Mouse (Mus musculus) adrenal gland, adult (tissue): ENCODE measurements around the gene Sri.
"Not testable (repeated sequence)": the region's sequence is repeated elsewhere in the genome, so short reads cannot be mapped to it uniquely, and the experiment has no call there.

ENCODE experiments used
- DNase-seq, 2 experiments: peaks; one replicate each; pipeline ENCODE4 v3.0.0; 2022 to 2023; ENCODE audit warnings: low spot score in 1 of 2; ENCODE audit not compliant: inconsistent age in 2 of 2

The Sri gene

GRCm38 (mm10) chr5:8045855-8046254 lies at the start of gene Sri:
Sri (plus strand) TSS chr5:8046078.
- DNase-seq: no peak

- peak in 1 of 2 experiments; percentile 38 for DNase-seq
Measured at GRCm38 (mm10) chr5:7996401-7997044, 49.4 kb upstream of the Sri start.

DNA sequence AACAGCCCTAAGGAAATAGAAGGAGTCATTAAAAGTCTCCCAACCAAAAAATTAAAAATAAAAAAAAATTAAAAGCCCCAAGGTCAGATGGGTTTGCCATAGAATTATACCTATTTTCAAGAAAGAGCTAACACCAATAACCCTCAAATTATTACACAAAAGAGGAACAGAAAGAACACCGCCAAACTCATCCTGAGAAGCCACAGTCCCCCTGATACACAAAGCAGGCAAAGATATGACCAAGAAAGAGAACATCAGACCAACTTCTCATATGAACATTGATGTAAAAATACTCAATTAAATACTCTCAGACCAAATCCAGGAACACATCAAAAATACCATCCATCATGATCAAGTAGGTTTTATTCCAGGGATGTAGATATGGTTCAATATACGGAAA lies 48.8 kb upstream of the Sri start:
- no peak for DNase-seq

DNA sequence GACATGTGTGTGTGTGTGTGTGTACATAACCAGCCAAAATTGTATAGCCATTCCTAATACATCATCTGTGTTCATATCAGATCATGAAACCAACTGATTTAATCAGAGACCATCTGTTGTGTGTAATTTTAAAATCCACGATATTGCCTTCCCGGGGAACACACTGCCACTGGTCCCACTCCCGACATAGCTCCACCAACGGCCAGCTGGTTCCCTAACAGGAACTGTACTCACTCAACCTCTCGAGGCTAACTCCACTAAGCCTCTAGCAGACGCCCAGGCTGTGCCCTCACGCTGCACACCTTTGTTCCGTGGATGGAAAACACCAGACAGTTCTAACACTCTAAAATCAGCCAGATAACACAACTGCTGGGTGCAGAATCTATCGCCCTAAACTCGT lies 45.4 kb upstream of the Sri start:
- DNase-seq: no peak

DNA sequence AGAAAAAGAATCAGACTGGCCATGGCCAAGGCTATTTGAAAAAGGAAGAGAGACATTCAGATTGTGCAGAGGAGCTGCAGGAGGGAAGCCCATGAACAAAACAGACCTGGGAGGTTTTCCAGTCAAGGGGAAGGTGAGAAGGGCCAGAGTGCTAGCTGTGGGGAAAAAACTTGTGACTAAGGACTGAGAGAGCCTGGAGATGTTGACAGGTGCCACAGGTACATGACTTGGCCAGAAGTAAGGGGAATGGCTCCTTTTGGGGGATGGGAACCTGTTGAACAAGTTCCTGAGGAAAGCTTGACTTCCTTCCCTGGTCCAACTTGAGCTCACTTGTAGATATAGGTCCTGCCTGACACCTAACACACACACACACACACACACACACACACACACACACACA lies 43.1 kb upstream of the Sri start:
- no peak for DNase-seq

- DNase-seq: peak; percentile 33 to 64
Measured at GRCm38 (mm10) chr5:8013276-8013675, 32.6 kb upstream of the Sri start.

DNA sequence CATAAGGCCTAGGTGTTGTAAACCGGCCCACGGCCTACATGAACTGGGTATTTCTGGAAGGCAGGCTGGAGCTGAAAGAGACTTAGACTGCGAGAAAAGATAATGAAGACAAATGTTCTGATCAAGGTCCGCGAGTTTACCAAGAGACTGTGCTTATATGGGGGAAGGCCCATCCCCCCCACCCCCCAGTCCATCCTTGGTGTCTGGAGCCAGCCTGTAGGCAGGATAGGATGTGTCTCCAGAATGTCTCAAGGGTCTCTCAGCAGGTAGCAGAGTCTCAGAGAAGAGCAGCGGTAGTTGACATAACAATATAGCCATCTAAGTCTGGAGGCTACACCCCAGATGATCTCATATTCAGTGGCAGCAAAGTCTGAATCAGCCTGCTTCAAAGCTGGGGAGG lies 11.3 kb upstream of the Sri start:
- not testable (repeated sequence) for DNase-seq

- no peak for DNase-seq
Measured at GRCm38 (mm10) chr5:8053827-8054226, 7.9 kb downstream of the Sri start.

- DNase-seq: no peak
Measured at GRCm38 (mm10) chr5:8055721-8056129, 9.8 kb downstream of the Sri start.

GRCm38 (mm10) chr5:8056141-8057017 lies 10.5 kb downstream of the Sri start:
- peak; percentile 91 to 97 for DNase-seq

- no peak for DNase-seq
Measured at GRCm38 (mm10) chr5:8057018-8057323, 11.1 kb downstream of the Sri start.

- peak in 1 of 2 experiments; percentile 15 for DNase-seq
Measured at GRCm38 (mm10) chr5:8058056-8058455, 12.2 kb downstream of the Sri start.

DNA sequence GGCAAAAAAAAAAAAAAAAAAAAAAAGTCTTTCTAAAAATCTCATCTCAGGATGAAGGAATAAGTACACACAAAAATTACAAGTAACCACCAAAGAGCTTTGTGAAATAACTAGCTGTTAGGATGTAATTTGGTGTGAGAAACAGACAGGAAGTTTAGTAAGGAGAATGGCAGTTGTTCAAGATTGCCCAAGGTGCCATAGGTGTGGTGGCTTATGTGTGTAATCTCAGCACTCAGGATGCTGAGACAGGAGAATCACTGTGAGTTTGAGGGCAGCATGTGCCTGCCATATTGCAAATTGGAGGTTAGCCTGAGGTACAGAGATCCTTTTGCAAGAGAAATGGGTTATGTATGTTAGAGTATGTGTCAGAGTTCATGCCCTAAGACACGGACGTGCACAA lies 16.6 kb downstream of the Sri start:
- DNase-seq: no peak

- no peak for DNase-seq
Measured at GRCm38 (mm10) chr5:8063207-8063606, 17.3 kb downstream of the Sri start.

- DNase-seq: no peak
Measured at GRCm38 (mm10) chr5:8073406-8073805, 27.5 kb downstream of the Sri start.

DNA sequence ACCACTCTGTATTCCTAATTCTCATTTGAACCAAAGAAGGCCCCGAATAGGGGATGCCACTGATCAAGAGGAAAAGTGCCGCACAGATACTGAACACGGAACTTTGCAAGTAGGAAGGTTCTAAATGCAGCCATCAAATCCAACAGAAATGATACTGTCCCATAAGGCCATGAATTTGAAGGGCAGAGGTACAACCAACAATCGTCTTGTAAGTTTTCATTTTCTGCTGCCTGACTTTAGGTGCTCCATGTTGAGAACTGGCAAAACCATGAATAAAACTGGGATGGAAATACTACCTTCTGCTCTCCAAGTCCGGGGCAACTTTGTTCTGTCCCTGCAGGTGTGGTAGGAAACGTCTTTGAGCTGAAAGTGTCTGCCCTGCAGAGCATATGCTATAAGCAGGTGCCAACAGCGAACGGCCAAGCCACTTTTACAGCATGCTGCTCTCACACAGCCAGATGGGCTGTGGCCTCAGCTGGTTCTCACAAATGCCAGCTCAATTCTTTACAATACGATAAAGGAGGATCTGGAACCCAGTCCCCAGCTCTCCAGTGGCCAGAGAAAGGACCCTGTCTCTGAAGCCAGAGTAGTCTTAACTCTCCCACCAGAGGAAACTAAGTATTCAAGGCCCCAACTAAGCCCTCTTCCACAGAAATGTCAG lies 28.2 kb downstream of the Sri start:
- DNase-seq: no peak

- no peak for DNase-seq
Measured at GRCm38 (mm10) chr5:8077481-8077880, 31.6 kb downstream of the Sri start.

GRCm38 (mm10) chr5:8082800-8083509 lies 37.1 kb downstream of the Sri start:
- no peak for DNase-seq

GRCm38 (mm10) chr5:8085661-8086060 lies 39.8 kb downstream of the Sri start:
- no peak for DNase-seq

DNA sequence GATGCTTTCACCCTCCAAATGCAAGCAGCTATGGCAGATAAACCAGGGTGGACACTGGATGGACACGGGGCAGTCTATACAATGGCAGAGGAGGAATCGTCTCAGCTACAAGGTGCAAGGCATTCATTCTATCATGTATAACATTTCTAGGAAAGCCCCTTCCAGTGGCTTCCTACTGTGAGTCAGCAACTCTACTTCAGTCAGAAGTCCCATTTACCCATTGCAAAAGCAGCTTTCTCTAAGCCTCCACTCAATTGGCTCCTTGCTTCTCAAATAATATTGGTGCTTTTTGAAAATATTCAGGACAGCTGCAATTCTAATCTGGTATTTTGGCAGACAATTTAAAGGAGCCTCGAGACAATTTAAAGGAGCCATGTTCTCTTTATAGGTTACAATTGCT lies 42.3 kb downstream of the Sri start:
- no peak for DNase-seq

GRCm38 (mm10) chr5:8094921-8095320 lies 49.0 kb downstream of the Sri start:
- no peak for DNase-seq
